Mouse (Mus musculus) right cerebral cortex, adult 2 months (tissue): Measurements from ENCODE around the gene L3hypdh.
"Not testable (repeated sequence)": the region's sequence is repeated elsewhere in the genome, so short reads cannot be mapped to it uniquely, and the experiment has no call there.

Experiments
- DNase-seq, 2 experiments: peaks; one replicate each; pipeline ENCODE4 v3.0.0; 2021 to 2022; ENCODE audit warnings: low spot score in 2 of 2

L3hypdh gene

GRCm38 (mm10) chr12:72053303-72053702 lies 31.9 kb downstream of the L3hypdh start:
- peak in 1 of 2 experiments; percentile 34 for DNase-seq

GRCm38 (mm10) chr12:72052571-72052970 lies 32.7 kb downstream of the L3hypdh start:
- no peak for DNase-seq

GRCm38 (mm10) chr12:72050821-72051220 lies 34.4 kb downstream of the L3hypdh start:
- no peak for DNase-seq

DNA sequence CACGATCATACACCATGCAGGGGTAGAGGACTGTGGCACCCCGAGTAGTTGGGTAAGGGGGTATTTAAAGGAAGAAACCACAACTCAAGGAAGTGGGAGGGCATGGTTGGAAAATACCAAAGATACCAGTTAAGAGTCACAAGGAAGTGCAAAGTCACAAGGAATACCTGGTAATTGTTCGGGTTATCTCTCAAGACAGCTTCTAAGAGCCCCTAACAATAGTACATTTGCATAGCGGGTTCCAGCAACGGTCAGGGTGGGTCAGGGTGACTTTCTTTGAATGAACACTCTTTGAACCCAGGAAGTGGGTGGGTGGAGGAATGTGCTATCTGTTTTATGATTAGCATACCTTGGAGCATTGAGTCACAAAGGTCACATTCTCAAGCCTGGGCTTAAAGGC lies 35.1 kb downstream of the L3hypdh start:
- not testable (repeated sequence) for DNase-seq

GRCm38 (mm10) chr12:72047513-72047912 lies 37.7 kb downstream of the L3hypdh start:
- no peak for DNase-seq

DNA sequence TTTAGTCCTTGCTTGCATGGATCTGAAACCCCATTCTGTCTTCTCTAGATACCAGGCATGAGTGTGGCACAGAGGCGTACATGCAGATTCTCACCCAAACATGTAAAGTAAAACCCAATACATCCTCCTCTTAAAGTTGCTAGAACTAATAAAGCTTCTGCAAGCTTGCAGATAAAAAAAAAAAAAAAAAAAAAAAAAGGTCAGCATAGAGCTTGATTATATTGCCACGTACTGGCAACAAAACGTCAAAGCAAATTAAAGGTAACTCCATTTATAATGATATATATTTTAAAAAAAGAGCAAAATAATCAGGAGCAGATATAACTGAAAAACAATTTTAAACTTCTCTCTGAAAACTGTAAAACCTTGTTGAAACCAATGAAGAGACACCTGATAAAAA lies 44.0 kb downstream of the L3hypdh start:
- no peak for DNase-seq

GRCm38 (mm10) chr12:72039501-72039900 lies 45.7 kb downstream of the L3hypdh start:
- no peak for DNase-seq

- no peak for DNase-seq
These were observed 46.4 kb downstream of the L3hypdh start for GRCm38 (mm10) chr12:72038866-72039265.

DNA sequence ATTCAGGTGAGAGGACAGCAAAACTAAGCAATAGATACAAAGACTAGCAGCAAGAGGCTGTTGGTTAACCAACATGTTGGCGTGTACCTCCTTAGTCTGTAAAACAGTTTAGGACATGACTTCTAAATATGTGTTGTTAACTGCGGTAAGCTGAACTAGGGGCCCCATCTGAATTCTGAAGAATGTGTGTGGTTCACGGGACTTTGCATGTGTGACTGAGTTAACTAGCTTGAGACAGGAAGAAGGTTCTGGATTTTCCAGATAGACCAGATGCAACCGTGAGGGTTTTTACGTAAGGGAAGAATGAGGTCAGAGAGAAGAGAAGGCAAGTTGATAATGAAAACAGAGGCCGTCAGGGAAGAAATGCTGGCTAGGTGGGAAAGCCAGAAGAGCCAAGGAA lies 48.2 kb downstream of the L3hypdh start:
- no peak for DNase-seq

- no peak for DNase-seq
These were observed 49.1 kb downstream of the L3hypdh start for GRCm38 (mm10) chr12:72036097-72036661.

- DNase-seq, result no peak
These were observed 53.4 kb downstream of the L3hypdh start for GRCm38 (mm10) chr12:72031794-72032193.

- DNase-seq, result no peak
These were observed 54.1 kb downstream of the L3hypdh start for GRCm38 (mm10) chr12:72031171-72031570.

DNA sequence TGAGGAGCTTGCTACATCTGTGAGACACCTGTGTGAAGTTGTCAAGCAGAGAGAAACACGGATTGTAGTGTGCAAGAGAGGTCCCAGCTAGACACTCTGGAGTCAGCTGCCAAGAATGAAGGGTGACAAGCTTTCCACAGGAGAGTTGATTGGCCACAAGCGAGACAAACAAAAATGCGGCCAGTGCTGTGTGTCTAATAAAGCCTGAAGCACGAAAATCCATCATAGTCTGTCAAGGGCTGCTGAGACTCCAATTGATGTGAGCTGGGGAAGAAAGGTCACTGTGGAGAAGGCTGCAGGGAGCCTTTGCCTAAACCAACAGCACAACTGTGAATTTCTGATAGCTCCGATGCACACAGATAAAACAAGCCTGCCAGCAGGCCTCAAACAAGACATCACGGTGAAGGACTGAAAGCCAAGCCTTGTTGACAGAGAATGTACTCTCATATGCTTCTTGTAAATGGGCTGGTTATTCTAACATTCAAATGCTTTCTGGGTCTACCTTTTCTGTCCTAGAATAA lies 59.9 kb downstream of the L3hypdh start:
- DNase-seq, result no peak

DNA sequence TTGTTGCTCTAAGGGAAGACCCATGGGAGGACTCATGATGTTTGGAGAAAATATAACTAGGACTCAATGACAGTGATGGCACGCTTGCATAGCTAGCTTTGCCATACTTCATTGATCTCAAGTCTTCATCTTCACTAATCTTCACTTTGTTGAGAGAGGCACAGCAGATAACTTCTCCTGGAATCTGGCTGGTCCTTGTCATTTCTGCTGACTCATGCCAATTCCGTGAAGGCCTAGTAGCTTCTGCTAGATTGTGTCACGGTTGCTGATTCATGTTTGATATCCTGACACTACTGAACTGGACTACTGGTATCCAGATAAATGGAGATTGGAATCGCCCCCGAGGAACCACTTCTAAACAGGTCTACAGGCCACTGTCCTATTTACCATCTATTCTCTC lies 61.7 kb downstream of the L3hypdh start:
- DNase-seq, result no peak
